Mouse (Mus musculus) small intestine, adult 2 months (tissue): ENCODE measurements at regions not wholly inside any gene's neighbourhood (a gene's known extent, or its start where the extent isn't known, plus 50 kb on each side); places are given as distances from the start of the nearest gene placed in this dataset.

ENCODE experiments used
- H3K27ac ChIP-seq: fragments of 200-500 bp; 2 replicates; pipeline ENCODE4 v1.5.1; 2012; ENCODE audit warnings: low read depth, low read length, control low read depth, inconsistent platforms; ENCODE audit not compliant: insufficient read depth
- H3K27me3 ChIP-seq: fragments of 200-500 bp; 2 replicates; pipeline ENCODE4 v1.6.1; 2012; ENCODE audit warnings: mild to moderate bottlenecking, moderate library complexity, low read length, inconsistent platforms; ENCODE audit not compliant: control insufficient read depth, insufficient read depth
- H3K36me3 ChIP-seq: fragments of 200-500 bp; 2 replicates; pipeline ENCODE4 v1.6.1; 2012; ENCODE audit warnings: mild to moderate bottlenecking, low read length, control low read depth, inconsistent platforms; ENCODE audit not compliant: control insufficient read depth, insufficient read depth
- H3K4me1 ChIP-seq: fragments of 200-500 bp; 2 replicates; pipeline ENCODE4 v1.6.1; 2012; ENCODE audit warnings: low read length, inconsistent platforms, mixed read lengths; ENCODE audit not compliant: control insufficient read depth, insufficient read depth, insufficient read length
- H3K4me3 ChIP-seq: fragments of 200-500 bp; 2 replicates; pipeline ENCODE4 v1.5.1; 2012; ENCODE audit warnings: low read depth, mild to moderate bottlenecking, control low read depth, inconsistent platforms, low read length, moderate library complexity
- CTCF ChIP-seq: fragments of 200-500 bp; IDR thresholded peaks from 2 replicates; pipeline ENCODE4 v1.5.1; 2012; ENCODE audit warnings: low read depth, mild to moderate bottlenecking, control low read depth, inconsistent platforms, low read length, moderate library complexity, mixed read lengths; ENCODE audit not compliant: insufficient replicate concordance, insufficient read length; ENCODE audit errors: extremely low read depth
- POLR2A ChIP-seq: fragments of 200-500 bp; IDR thresholded peaks from 2 replicates; pipeline ENCODE4 v1.6.1; 2012; ENCODE audit warnings: low read depth, mild to moderate bottlenecking, control low read depth, inconsistent platforms, low read length, moderate library complexity
- WGBS: fragments of 180-500 bp; shearing (Covaris S2); methylation state at CpG from one replicate; pipeline ENCODE4 v1.1.7; 2018; 5-methylcytosine and 5-hydroxymethylcytosine counted together

DNA sequence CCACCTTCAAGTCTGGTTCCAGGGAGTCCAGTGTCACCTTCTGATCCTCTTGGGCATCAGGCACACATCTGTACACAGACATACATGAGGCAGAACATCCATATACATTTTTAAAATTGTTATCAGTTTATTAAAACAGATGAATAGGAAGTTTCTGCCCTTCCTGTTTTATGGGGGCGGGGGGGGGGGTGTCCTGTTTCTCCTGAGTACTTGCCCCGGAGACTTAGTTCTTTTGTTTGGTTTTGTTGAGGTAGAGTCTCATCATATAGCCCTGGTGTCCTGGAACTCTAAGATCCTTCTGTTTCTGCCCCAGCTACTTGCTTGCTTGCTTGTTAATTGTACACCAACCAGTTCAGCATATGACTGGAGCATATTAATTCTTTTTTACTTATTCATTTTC, 85.0 kb upstream of the Xpo1 start:
- H3K4me1 ChIP-seq, result no peaks in the 10 kb centered on the region
- TF ChIP-seq CTCF, result no peak
- no peak for TF ChIP-seq POLR2A
- WGBS, result 49% methylated on average over 2 of the region's 2 CpGs
- H3K27me3 ChIP-seq, result no peaks in the 10 kb centered on the region
- H3K27ac ChIP-seq, result no peak overlapping the region
- no peaks in the 10 kb centered on the region for H3K36me3 ChIP-seq
- no peak overlapping the region for H3K4me3 ChIP-seq

DNA sequence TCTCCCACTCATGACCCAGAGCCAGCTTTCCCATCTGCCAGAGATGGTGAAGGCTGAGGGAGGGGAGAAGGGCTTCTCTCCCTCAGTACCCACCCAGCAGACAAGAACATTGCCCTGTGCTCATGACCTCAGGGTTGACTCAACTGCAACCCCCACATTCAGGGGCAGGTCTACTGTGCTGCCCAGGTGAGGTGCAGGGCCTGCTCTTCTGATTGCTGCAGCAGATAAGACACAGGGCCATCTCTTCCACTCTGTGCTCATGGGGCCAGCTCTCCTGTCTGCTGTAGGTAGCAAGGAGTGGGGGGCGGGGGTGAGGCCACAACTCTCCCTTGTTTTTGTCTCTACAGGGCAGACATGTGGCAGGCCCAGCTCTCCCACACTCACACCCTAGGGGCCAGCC, 84.1 kb upstream of the Xpo1 start:
- no peak overlapping the region for H3K4me3 ChIP-seq
- H3K27me3 ChIP-seq, result no peaks in the 10 kb centered on the region
- 92% methylated on average over 1 of the region's 1 CpGs for WGBS
- no peak overlapping the region for H3K27ac ChIP-seq
- H3K4me1 ChIP-seq, result no peaks in the 10 kb centered on the region
- H3K36me3 ChIP-seq, result no peaks in the 10 kb centered on the region
- TF ChIP-seq POLR2A (no peak), CTCF (no peak)

DNA sequence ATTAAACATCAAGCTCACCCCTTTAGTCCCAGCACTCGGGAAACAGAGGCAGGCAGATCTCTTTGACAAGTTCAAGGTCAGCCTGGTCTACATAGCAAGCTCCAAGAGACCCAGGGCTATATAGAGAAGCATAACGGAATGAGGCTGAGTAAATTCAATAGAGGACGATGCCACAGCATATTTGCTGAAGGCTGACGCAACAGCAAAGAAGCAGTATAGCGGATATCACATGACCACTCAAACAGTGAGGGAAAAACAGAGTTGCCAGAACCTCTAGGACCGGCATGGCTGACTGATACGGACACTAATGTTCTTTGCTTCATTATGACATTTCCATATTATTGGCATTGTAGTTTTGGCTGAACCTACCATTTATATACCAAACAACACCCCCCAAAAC, 74.2 kb upstream of the Xpo1 start:
- Histone ChIP-seq H3K4me1 (no peaks in the 10 kb centered on the region), H3K36me3 (no peaks in the 10 kb centered on the region), H3K4me3 (no peak overlapping the region), H3K27ac (no peak overlapping the region), H3K27me3 (no peaks in the 10 kb centered on the region; the same call in 1 of the 2 replicates)
- TF ChIP-seq CTCF (no peak), POLR2A (no peak)
- WGBS, result 82% methylated on average over 7 of the region's 7 CpGs

DNA sequence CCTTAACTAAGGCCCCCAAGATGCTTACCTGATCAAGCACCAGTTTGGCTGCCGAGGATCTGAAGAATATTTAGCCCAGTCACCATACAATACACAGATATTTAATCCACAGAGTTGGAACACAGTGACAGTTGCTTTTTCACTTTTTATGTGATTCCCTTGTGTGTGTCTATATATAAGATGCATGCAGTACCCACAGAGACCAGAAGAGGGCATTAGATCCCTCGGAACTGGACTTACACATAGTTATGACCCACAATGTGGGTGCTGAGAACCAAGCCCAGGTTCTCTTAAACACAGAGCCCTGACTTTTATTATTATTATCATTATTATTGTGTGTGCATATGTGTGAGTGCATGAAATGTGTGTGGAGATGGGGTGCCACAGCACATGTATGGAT, 70.6 kb upstream of the Xpo1 start:
- WGBS, result 90% methylated on average over 2 of the region's 2 CpGs
- H3K27me3 ChIP-seq, result no peaks in the 10 kb centered on the region; the same call in 1 of the 2 replicates
- H3K4me1 ChIP-seq, result no peaks in the 10 kb centered on the region
- no peak overlapping the region for H3K27ac ChIP-seq
- no peak overlapping the region for H3K4me3 ChIP-seq
- H3K36me3 ChIP-seq, result no peaks in the 10 kb centered on the region
- TF ChIP-seq CTCF (no peak), POLR2A (no peak)

DNA sequence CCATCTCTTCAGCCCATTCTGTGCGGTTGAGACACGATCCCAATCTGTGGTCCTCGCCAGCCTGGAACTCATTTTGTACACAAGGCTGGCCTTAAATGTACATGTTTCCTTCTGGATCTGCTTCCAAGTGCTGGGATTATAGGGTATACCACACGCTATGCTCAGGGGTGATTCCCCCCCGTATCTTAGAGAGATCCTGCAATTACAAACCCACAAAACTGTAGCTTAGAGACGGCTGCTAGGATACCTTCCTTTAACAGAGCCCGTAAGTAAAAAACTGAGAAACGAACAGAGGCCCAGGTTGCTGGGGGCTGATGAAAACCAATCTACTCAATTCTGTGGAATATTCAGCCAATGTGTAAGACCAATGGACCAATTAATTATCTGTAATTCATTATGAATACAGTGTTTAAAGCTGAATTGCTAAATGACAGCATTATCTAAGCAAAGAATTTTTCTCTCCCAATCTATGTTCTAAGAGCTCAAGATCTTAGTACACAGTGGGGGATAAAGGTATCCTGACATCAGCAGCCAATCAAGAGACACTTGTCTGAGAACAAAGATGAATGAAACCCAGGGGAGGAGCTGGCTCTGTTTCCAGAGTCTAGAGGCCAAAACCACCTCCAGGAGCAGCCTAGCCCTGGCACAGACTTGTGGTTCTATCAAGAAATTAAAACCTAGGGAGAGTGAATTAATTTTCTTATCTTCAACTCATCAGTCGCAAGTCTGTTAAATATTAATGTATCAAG, 54.0 kb upstream of the Xpo1 start:
- Histone ChIP-seq H3K36me3 (no peaks in the 10 kb centered on the region), H3K4me1 (no peaks in the 10 kb centered on the region), H3K27ac (no peak overlapping the region), H3K27me3 (no peaks in the 10 kb centered on the region), H3K4me3 (no peak overlapping the region)
- no peak for TF ChIP-seq POLR2A
- no peak for TF ChIP-seq CTCF
- 80% methylated on average over 9 of the region's 9 CpGs for WGBS

DNA sequence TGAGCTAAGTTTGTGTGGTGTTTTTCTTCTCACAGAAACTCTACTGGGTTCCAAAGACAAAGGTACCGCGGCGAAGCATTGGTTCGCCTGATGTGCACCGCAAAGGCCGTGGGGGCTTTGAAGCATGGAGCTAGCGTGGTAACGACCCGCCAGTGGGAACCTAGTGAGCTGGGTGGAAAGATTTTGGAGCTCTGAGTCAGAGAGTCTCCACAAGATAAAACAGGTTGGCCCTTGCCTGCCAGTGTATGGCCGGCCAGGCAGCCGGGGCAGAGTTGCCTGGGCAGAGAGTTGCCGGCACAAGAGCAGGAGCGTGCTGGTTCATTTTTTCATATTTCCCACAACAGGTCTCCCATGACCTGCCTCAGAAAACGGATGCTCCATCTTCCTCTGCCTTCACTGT, 52.3 kb upstream of the Xpo1 start:
- Histone ChIP-seq H3K27ac (no peak overlapping the region), H3K4me3 (no peak overlapping the region), H3K4me1 (no peaks in the 10 kb centered on the region), H3K36me3 (no peaks in the 10 kb centered on the region), H3K27me3 (no peaks in the 10 kb centered on the region)
- WGBS, result 88% methylated on average over 14 of the region's 14 CpGs
- TF ChIP-seq POLR2A (no peak), CTCF (no peak)

DNA sequence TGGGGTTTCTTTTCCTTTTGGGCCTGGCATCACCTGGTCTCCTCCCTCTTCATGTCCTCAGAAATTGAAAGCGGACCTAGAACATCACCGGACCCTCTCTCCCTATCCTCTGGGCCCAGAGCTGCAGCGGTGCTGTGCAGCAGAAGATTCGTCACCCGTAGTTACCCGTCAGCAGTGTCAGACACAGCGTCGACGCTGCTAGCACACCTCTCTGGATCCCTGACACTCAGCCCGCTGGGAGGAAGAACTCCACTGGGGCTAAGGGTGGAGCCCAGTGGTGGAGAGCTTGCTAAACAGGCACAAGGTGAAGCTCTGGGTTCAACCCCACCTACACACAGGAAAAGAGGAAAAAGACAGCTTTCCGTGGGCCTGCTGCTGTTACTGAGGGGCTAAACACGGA, 51.8 kb upstream of the Xpo1 start:
- no peak overlapping the region for H3K27ac ChIP-seq
- H3K27me3 ChIP-seq, result no peaks in the 10 kb centered on the region
- no peaks in the 10 kb centered on the region for H3K4me1 ChIP-seq
- TF ChIP-seq CTCF (no peak), POLR2A (no peak)
- 75% methylated on average over 12 of the region's 12 CpGs for WGBS
- H3K4me3 ChIP-seq, result no peak overlapping the region
- H3K36me3 ChIP-seq, result no peaks in the 10 kb centered on the region
